Mouse (Mus musculus) erythroblast, embryonic 14.5 days (primary cell): ENCODE data around the gene Hnf1b.

Source experiments
- GATA1 ChIP-seq: IDR thresholded peaks from 2 replicates; pipeline ENCODE4 v1.6.1; 2012; ENCODE audit warnings: low read length, inconsistent platforms, mixed read lengths
- TAL1 ChIP-seq: IDR thresholded peaks from 3 replicates; pipeline ENCODE4 v1.6.1; 2012; ENCODE audit warnings: low read length, inconsistent platforms, mixed read lengths

DNA sequence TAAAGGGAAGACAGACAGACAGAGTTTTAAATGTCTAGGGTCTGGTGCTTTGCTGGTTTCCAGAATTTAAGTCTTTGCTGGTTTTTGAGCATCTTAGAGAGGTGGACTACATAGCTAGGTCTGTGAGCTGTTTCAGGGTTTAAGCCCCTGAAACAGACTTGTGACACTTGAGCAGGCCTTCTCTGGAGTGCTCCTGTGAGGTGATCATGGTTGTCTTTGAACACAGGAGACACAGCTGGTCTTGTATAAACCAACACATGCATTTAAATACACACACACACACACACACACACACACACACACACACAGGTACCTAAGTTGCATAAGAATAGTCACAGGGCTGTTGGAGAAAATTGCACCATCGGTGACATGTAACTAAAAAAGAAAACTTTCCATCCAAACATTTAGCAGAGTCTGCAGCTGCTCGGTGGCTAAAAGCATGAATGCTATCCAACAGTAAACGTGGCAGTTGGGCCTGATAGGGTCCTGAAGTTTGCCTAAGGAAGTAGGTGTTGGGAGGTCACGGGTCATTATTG, 28.6 kb downstream of the Hnf1b start:
- TF ChIP-seq TAL1 = no peak
- TF ChIP-seq GATA1 = no peak
